Mouse (Mus musculus): Measurements from ENCODE around the gene Epc2.

- TF ChIP-seq POLR2A (IDR thresholded peaks at IDR 0.05; ENCODE audit: insufficient read depth, low read depth, low read length) (no peak), CTCF (IDR thresholded peaks at IDR 0.05; ENCODE audit: insufficient read depth, low read depth, low read length) (no peak)
These were observed 32.1 kb downstream of the Epc2 start for GRCm38 (mm10) chr2:49483382-49483781.
